Mouse (Mus musculus): Measurements from ENCODE around the gene Copz2.

DNA sequence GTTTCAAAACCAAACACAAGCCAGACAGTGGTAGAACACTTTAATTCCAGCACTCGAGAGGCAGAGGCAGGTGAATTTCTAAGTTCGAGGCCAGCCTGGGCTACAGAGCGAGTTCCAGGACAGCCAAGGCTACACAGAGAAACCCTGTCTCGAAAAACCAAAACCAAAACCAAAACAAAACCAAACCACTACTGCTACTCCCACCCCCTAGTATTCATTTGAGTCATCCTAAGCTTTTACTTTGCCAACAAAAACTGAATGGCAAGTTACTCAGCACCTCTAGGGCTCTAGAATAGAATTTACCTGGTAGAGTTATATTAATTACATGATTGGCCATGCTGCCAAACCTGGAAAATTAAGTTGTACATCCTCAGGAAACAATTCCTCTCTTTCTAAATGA is 10.0 kb downstream of the Copz2 start:
- no peak for TF ChIP-seq POLR2A (IDR thresholded peaks at IDR 0.05; ENCODE audit: low read depth, low read length)
- TF ChIP-seq CTCF (IDR thresholded peaks at IDR 0.05; ENCODE audit: extremely low read depth, insufficient read depth, insufficient read length, insufficient replicate concordance), result no peak

Data from spleen, adult 2 months (tissue).